Mouse (Mus musculus): ENCODE measurements around the gene Smad1. TPM values are rescaled to one million over a fixed set of nuclear protein-coding genes. Genes with fewer than 3 reads are reported as not detected.
"Not testable (repeated sequence)": the region's sequence is repeated elsewhere in the genome, so short reads cannot be mapped to it uniquely, and the experiment has no call there.

Smad1 gene
- polyA plus RNA-seq (2015; fragmentation: Nextera tagmentation; extraction: Ambion mirVana), result 64.4 and 65.9 TPM in 2 replicates

DNA sequence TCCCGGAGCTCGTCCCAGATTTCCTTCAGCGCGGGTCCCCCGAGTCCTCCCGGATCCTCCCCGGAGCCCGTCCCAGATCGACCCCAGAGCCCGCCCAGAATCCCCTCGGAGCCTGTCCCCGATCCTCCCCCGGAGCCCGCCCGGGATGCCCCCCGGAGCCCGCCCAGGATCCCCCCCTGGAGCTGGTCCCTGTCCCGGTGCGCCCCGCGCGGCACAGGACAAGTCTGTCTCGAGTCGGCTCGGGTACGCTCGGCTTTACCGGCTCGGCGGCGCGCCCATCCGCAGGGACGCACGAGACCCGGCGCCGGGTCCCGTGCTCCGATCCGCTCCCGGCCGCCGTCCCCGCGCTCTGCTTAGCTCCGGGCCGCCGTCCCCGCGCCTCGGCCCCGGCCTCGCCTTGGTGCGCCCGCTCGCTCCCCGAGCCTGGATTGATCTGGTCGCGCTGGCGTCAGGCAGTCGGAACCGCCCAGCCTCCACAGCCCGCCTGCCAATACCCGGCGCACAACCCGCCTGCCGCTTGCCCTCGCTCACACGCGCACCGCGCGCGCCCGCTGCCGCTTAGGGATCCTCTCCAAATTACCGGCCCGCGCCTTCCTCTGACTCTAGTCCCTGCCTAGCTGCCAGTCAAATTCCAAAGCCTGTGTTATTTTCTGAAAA, at the start of gene Smad1:
Smad1 (minus strand) TSS at position 525 of the 657 bp plus-strand sequence.
- under 1% methylated on average over 78 of the region's 80 CpGs for WGBS

DNA sequence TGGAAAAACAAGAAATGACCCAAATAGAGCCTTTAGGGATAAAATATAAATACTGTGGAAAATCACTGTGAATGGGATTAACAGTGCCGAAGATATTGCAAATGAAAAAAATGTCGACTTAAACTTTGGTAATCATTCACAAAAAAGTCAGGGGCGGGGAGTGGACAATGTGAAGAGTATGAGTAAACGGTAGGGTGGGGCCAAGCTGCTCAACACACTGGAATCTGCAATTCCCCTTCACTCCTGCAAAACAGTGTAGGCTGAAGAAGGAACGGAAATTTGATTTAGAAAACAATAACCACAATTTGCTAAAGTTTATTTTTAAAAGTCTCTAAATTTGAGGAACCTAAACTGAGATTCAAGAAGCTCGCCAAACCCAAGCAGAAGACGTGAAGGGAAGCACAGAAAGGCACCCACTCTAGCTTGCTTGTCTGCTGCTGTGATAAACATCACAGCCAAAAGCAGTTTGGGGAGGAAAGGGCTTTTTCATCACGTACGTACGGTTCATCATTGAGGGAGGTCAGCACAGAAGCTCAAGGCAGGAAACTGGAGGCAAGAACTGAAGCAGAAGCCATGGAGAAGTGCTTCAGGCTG, 48.0 kb upstream of the Smad1 start:
- H3K9ac ChIP-seq, result no peak overlapping the region
- 89% methylated on average over 10 of the region's 10 CpGs for WGBS
- H3K4me3 ChIP-seq, result no peak overlapping the region
- no peak overlapping the region for H3K4me2 ChIP-seq
- H3K4me1 ChIP-seq, result no peaks in the 10 kb centered on the region
- H3K9me3 ChIP-seq, result no peaks in the 10 kb centered on the region
- no peaks in the 10 kb centered on the region for H3K36me3 ChIP-seq (replicated peaks)
- H3K27ac ChIP-seq, result no peak overlapping the region
- H3K27me3 ChIP-seq (replicated peaks), result no peaks in the 10 kb centered on the region
- ATAC-seq (replicated peaks), result no peak

More for the DNA sequence above, at the start of gene Smad1:
- ATAC-seq (replicated peaks), result peak; percentile 94
- no peaks in the 10 kb centered on the region for H3K9me3 ChIP-seq
- H3K36me3 ChIP-seq (replicated peaks), result no peaks in the 10 kb centered on the region
- peak within 1 kb of the TSS; percentile 56 for H3K4me2 ChIP-seq
- H3K27ac ChIP-seq, result peak within 1 kb of the TSS; percentile 98
- H3K27me3 ChIP-seq (replicated peaks), result no peaks in the 10 kb centered on the region
- H3K4me1 ChIP-seq, result peaks cover 34% of the 10 kb centered on the region
- peak within 1 kb of the TSS; percentile 93 for H3K9ac ChIP-seq
- peak within 1 kb of the TSS; percentile 96 for H3K4me3 ChIP-seq

DNA sequence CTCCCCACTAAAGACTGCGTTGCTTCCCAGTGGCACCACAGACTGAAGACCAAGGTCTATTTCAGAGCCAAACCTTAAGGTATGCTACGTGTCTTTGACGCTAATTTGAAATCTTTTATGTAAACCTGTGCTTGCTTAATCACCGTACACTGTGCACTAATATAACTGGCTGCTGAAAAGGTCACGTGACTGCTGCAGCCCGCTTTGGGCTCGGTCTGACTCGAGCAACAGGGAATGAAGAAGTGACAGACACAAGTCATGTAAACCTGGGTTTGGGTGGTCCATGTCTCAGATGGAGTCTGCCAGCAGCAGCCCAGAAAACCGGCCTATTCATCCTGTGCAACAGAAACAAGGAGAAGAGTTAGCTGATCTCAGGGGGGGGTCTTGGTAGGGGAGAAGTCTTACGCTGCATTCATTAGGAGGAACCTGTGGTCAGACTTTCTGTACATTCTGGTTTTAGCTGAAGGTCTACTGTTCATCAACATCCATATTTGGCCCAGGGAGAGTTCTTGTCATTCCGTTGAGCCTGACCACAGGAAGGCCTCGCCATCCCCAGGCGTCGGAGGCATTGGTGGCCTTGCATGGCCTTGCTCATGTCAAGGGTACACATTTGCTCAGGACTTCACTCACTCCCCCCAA, 44.3 kb upstream of the Smad1 start:
- Histone ChIP-seq H3K27ac (no peak overlapping the region), H3K27me3 (replicated peaks) (no peaks in the 10 kb centered on the region), H3K4me1 (no peaks in the 10 kb centered on the region), H3K9me3 (no peaks in the 10 kb centered on the region), H3K4me2 (no peak overlapping the region), H3K36me3 (replicated peaks) (no peaks in the 10 kb centered on the region), H3K4me3 (no peak overlapping the region), H3K9ac (no peak overlapping the region)
- WGBS, result 86% methylated on average over 14 of the region's 14 CpGs
- ATAC-seq (replicated peaks), result no peak

DNA sequence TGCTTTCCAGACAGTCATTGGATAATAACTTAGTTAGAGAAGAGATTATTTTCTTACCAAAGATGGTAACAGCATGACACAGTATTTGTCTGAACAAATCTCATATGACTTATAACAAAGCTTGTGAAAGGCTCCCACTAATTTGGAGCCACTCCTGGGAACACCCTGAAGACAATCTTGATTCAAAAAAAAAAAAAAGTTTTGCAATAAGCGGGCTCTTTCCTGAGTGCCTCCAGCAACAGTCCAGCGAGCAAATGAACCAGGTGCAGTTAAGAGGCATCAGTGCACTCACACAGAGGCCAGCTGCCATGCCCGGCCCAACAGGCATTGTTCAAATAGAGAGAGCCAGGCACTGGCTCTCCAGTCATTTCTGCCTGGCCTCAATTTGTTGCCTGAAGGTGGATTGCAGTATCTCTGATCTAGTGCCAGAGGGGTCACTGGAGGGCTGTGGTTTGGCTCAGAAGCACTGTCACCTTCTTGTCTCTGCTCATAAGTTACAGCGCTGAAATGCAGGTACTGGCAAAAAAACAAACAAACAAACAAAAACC, 34.7 kb upstream of the Smad1 start:
- H3K4me1 ChIP-seq, result no peaks in the 10 kb centered on the region
- H3K27ac ChIP-seq, result no peak overlapping the region
- no peaks in the 10 kb centered on the region for H3K9me3 ChIP-seq
- H3K9ac ChIP-seq, result no peak overlapping the region
- H3K4me2 ChIP-seq, result no peak overlapping the region
- H3K4me3 ChIP-seq, result no peak overlapping the region
- 46% methylated on average over 4 of the region's 4 CpGs for WGBS
- 0 out of 2 replicates have a peak, but pooled peaks have one; percentile 37 for ATAC-seq (replicated peaks)
- H3K36me3 ChIP-seq (replicated peaks), result no peaks in the 10 kb centered on the region
- H3K27me3 ChIP-seq (replicated peaks), result no peaks in the 10 kb centered on the region

DNA sequence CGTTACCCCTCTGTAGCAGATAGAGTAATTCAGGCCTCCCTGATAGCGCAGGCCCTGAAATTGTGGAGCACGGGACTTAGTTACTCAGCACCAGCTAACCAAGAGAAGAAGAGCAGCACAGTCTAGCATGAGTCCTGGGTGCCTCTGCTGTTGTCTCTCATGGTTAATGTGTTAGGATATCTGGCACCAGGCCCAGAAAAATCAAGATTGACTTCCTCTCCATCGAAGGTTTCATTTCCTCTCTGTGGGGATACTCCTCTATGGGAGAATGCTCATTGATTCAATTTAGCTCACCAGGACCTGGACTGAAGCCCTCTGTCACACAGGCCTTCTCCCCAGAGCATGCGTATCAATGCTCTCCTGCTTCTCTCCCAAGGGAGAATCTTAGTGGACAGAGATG, 15.6 kb upstream of the Smad1 start:
- no peaks in the 10 kb centered on the region for H3K27me3 ChIP-seq (replicated peaks)
- no peak overlapping the region for H3K27ac ChIP-seq
- H3K36me3 ChIP-seq (replicated peaks), result no peaks in the 10 kb centered on the region
- no peaks in the 10 kb centered on the region for H3K4me1 ChIP-seq
- no peak overlapping the region for H3K9ac ChIP-seq
- no peak for ATAC-seq (replicated peaks)
- H3K4me2 ChIP-seq, result no peak overlapping the region
- no peak overlapping the region for H3K4me3 ChIP-seq
- H3K9me3 ChIP-seq, result no peaks in the 10 kb centered on the region
- 87% methylated on average over 5 of the region's 5 CpGs for WGBS

DNA sequence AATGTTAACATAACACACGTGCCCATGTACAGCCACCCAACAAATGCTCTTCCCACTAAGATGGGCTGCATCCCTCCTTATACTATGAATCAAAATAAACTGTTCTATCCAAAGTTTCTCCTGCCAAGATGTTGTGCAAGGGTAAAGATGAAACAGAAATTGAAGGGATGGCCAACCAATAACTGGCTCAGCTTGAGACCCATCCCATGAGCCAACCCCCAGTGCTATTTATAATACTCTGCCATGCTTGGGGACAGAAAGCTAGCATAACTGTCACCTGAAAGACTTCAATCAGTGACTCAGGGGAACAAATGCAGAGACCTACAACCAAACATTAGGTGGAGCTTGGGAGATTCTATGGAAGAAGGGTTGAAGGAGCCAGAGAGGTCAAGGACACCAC, 11.2 kb upstream of the Smad1 start:
- H3K27me3 ChIP-seq (replicated peaks), result no peaks in the 10 kb centered on the region
- no peak for ATAC-seq (replicated peaks)
- no peak overlapping the region for H3K27ac ChIP-seq
- H3K4me2 ChIP-seq, result no peak overlapping the region
- H3K4me3 ChIP-seq, result no peak overlapping the region
- H3K36me3 ChIP-seq (replicated peaks), result no peaks in the 10 kb centered on the region
- no peaks in the 10 kb centered on the region for H3K4me1 ChIP-seq
- H3K9ac ChIP-seq, result no peak overlapping the region
- WGBS, result 90% methylated on average over 1 of the region's 1 CpGs
- H3K9me3 ChIP-seq, result no peaks in the 10 kb centered on the region

DNA sequence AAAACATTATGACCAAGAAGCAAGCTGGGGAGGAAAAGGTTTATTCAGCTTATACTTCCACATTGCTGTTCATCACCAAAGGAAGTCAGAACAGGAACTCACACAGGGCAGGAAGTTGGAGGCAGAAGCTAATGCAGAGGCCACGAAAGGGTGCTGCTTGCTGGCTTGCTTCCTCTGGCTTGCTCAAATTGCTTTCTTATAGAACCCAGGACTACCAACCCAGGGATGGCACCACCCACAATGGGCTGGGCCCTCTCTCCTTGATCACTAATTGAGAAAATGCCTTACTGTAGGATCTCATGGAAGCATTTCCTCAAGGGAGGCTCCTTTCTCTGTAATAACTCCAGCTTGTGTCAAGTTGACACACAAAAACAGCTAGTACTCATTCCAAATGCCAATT, 8.0 kb upstream of the Smad1 start:
- WGBS, result 73% methylated on average over 1 of the region's 1 CpGs
- H3K9ac ChIP-seq; ATAC-seq (replicated peaks); H3K27ac ChIP-seq; H3K4me1 ChIP-seq; H3K9me3 ChIP-seq; H3K4me2 ChIP-seq; H3K36me3 ChIP-seq (replicated peaks); H3K4me3 ChIP-seq; H3K27me3 ChIP-seq (replicated peaks): not testable (repeated sequence)

DNA sequence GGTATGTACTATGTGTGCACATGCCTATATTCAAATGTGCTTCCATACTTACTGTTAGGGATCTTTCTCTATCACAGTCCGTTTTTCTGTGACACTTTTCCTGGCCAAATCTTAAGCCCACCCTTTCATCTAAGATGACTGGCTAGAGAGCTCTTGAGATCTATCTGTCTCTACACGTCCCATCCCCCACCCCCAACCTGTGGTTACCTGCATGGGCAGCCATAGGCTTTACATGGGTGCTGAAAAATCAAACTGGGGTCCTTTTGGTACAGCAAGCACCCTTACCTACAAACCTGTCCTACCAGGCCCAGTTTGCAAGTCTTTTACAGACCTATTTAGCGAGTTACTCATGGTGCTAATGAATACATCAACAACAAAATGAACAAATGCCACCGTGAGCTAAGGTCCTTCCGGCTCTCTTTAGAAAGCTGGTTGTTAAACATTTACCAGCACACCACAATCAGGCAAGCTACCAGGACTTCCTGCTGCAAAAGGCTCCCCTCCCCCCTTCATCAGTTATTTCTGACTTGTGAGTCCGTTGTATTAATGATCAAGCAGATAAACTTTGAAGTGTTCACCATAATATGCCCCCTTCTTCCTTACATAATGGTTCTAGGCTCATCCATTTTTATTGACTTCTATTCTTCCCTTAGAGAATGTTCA, 5.7 kb upstream of the Smad1 start:
- H3K27me3 ChIP-seq (replicated peaks), result no peaks in the 10 kb centered on the region

DNA sequence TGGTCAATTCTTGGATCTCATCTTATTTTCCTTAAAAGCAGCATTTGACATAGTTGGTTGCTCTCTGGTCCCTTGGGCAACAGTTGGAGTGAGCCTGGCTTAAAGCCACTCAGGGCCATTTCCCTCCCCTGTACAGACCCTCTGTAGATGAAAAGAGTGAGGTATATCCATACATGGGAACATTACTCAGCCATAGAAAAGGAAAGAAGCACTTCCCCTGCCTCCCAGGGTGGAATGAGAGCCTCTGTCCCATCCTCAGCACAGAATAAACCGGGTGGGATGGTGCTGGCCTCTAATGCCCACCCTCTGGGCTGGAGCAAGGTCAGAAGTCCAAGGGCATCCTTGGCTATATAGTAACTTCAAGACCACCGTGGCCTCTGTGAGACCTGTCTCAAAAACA, 1.4 kb upstream of the Smad1 start:
- H3K9me3 ChIP-seq, result no peaks in the 10 kb centered on the region
- H3K9ac ChIP-seq, result no peak overlapping the region
- no peaks in the 10 kb centered on the region for H3K27me3 ChIP-seq (replicated peaks)
- no peak overlapping the region for H3K4me2 ChIP-seq
- ATAC-seq (replicated peaks), result no peak
- H3K27ac ChIP-seq, result no peak overlapping the region
- no peak overlapping the region for H3K4me3 ChIP-seq
- peaks cover 26% of the 10 kb centered on the region for H3K4me1 ChIP-seq
- 83% methylated on average over 2 of the region's 2 CpGs for WGBS
- no peaks in the 10 kb centered on the region for H3K36me3 ChIP-seq (replicated peaks)

More for the DNA sequence above, 5.7 kb upstream of the Smad1 start:
- H3K4me3 ChIP-seq, result no peak overlapping the region
- no peak overlapping the region for H3K4me2 ChIP-seq
- no peak for ATAC-seq (replicated peaks)
- H3K36me3 ChIP-seq (replicated peaks), result no peaks in the 10 kb centered on the region
- no peaks in the 10 kb centered on the region for H3K9me3 ChIP-seq
- no peak overlapping the region for H3K9ac ChIP-seq
- 79% methylated on average over 6 of the region's 6 CpGs for WGBS
- no peak overlapping the region for H3K27ac ChIP-seq
- H3K4me1 ChIP-seq, result no peaks in the 10 kb centered on the region

DNA sequence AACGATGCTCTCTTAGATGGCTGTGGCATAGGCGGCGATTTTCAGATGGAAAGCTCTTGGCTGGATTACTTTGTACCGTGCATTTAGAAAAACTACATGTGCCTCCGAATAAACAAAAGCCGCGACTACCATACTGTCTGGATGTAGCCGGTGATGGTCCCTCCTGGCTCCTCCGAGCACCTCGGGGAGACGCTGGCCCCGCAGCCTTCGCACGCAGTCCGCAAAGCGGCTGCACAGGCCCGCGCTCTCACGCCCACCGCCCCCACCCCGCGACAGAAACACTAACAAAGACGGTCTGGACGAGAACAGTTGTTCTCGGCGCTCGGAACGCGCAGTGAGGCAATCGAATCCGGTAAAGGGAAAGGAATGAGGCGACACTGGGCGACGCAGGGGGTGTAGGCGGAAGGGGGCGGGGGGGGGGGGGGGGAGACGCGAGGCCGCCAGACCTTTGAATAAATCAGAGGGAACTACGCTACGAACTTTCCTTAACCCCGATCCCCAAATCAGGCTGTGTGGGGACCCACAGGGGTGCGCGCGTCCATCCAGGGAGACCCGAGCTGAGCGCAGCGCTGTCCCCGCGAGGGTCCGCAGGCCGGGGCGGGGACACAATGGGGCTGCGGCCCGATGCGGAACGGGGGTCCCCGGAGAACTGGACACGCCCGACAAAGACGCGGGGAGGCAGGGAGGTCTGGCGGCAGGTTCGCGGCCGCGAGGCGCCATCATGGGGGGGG, 902 bp downstream of the Smad1 start:
- WGBS, result 0% methylated on average over 60 of the region's 68 CpGs
- peak overlapping the region; percentile 96 for H3K4me3 ChIP-seq
- H3K27me3 ChIP-seq (replicated peaks), result no peaks in the 10 kb centered on the region
- H3K4me1 ChIP-seq, result peaks cover 41% of the 10 kb centered on the region
- H3K9ac ChIP-seq, result peak overlapping the region; percentile 93
- peak overlapping the region; percentile 56 for H3K4me2 ChIP-seq
- no peaks in the 10 kb centered on the region for H3K36me3 ChIP-seq (replicated peaks)
- peak; percentile 70 for ATAC-seq (replicated peaks)
- no peaks in the 10 kb centered on the region for H3K9me3 ChIP-seq
- peak overlapping the region; percentile 98 for H3K27ac ChIP-seq

DNA sequence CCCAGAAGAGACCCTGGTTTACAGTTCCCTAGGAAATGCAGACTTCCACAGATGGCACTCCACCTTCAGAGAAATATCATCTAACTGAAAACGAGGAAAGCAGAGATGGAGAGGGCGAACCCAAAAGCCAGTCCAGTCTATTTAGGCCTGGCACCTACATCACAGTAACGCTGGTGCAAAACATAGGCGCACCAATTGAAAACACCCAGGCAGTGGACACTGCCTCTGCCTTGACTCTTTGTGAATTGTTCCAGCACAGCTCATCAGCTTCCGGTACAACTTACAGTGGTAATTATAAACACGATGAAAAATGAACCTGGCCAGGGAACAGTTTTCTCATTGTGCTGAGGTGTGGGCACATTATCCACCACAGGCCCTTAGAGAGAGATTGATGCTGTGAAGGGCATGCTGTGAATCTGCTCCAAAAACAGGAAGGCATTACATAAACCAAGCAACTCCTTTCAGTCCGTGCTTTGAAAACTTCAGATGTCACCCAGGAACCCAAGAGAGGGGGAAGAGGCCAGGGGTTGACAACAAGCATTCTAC, 1.5 kb downstream of the Smad1 start:
- no peaks in the 10 kb centered on the region for H3K36me3 ChIP-seq (replicated peaks)
- peak overlapping the region; percentile 98 for H3K27ac ChIP-seq
- ATAC-seq (replicated peaks), result peak; percentile 7; the same call in 1 of the 2 replicates
- peak overlapping the region; percentile 56 for H3K4me2 ChIP-seq
- no peaks in the 10 kb centered on the region for H3K9me3 ChIP-seq
- H3K4me1 ChIP-seq, result peaks cover 42% of the 10 kb centered on the region
- 11% methylated on average over 7 of the region's 7 CpGs for WGBS
- peak overlapping the region; percentile 96 for H3K4me3 ChIP-seq
- H3K9ac ChIP-seq, result peak overlapping the region; percentile 93
- no peaks in the 10 kb centered on the region for H3K27me3 ChIP-seq (replicated peaks)

Data from midbrain, embryonic 15.5 days (tissue).